Mouse (Mus musculus): ENCODE data around the gene Crispld2.

DNA sequence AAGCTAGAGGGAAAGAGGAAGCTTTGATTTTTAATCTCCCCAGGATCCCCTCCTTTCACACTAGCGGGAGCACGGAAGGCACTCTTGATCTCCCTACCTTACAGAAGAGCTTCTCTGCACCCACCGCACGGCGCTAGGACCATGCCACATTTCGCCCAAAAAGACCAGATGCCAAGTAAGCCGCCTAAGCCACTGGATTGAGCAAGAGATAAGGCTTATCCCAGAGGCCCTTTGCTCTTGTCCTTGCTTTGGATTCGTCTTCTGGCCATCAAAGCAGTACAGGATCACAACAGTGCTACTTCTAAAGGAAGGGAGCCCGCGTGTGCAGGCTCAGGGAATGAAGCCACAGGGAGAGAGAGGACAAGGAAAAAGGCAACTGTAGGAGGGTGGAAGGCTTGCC lies 102.6 kb downstream of the Crispld2 start:
- TF ChIP-seq CTCF (IDR thresholded peaks at IDR 0.05; ENCODE audit: extremely low read depth, insufficient read length, insufficient replicate concordance, low read depth, low read length), result no peak
- TF ChIP-seq POLR2A (IDR thresholded peaks at IDR 0.05; ENCODE audit: low read depth, low read length), result no peak
